Mouse (Mus musculus): ENCODE measurements around the gene Btn2a2.

The Btn2a2 gene

DNA sequence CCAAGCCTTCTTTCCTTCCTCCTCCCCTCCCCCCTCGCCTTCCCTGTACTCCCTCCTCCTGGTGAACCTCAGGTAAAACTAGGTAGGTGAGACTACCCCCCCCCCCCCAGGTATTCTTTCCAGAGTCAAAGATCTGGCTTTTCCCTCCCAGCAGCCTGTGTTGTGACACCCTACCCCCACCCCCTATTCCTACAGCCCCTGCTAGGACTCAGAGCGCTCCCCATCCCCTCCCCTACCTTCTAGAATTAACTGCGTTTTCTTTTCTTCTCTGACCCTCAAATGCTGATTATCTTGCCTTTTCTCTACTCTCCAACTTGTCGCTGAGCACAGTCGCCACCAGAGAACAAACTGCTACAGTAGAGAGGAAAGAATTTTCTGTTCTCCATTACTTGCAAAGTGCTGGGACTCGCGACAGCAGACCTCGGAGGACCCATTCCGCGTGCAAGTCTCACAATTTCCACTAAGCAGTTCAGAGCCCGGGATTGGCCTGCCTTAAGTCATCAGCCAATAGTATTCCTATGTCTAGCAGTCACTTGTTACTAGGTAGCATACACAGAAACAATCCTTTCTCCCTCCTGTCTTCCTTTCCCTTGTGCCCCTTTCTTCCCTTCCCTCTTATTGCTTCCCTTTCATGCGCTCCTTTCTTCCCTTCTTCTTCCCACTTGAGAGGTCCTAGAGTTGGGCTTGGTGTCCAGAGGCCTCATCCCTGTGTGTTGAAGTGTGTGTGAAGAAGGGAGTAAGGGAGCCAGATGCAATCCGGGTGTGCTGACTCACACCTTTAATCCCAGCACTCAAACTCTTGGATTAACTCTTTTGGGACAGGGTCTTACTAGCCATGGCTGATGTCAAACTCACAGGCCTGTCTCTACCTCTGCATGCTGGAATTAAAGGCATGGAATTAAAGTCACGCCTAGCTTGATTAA lies at the start of gene Btn2a2:
Gene Btn2a2, minus strand, starts transcription at position 458 of the 923 bp plus-strand sequence.
- DNase-seq (ENCODE audit: low read depth, low spot score): peak; percentile 91

GRCm38 (mm10) chr13:23538249-23538648 lies 49.6 kb upstream of the Btn2a2 start:
- DNase-seq (ENCODE audit: low read depth, low spot score): peak; percentile 11

GRCm38 (mm10) chr13:23537006-23537710 lies 48.5 kb upstream of the Btn2a2 start:
- peak; percentile 17 for DNase-seq (ENCODE audit: low read depth, low spot score)

- DNase-seq (ENCODE audit: low read depth, low spot score): peak; percentile 73
These were observed 47.6 kb upstream of the Btn2a2 start for GRCm38 (mm10) chr13:23536076-23536822.

DNA sequence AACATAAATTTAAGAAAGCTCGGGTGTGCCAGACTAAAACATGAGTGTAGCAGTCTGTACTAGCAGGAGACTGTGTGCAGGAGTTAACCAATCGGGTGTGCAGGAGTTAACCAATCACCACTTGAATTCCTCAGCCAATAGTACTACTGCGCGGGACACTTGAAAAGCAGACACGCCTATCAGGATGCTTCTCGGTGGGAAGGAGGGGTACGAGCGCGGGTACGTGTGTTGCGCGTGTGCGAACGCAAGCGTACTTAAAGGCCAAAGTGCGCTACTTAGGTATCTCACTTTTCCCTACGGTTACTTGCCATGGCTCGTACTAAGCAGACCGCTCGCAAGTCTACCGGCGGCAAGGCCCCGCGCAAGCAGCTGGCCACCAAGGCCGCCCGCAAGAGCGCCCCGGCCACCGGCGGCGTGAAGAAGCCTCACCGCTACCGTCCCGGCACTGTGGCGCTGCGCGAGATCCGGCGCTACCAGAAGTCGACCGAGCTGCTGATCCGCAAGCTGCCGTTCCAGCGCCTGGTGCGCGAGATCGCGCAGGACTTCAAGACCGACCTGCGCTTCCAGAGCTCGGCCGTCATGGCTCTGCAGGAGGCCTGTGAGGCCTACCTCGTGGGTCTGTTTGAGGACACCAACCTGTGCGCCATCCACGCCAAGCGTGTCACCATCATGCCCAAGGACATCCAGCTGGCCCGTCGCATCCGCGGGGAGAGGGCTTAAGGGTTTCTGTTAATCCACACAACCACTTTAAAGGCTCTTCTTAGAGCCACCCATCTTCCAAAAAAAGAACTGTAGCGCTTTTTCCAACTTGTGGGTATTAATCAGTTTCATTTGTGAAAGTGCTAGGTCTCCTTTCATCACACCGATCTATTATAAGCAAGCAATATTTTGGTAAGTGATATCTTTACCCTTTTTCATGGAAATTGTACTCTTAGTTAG lies 46.7 kb upstream of the Btn2a2 start, which contains the start of gene Hist1h3g:
Gene Hist1h3g, plus strand, starts transcription at position 286 of the 939 bp plus-strand sequence.
- DNase-seq (ENCODE audit: low read depth, low spot score): peak; percentile 100

GRCm38 (mm10) chr13:23534368-23535131 lies 45.9 kb upstream of the Btn2a2 start:
- peak; percentile 83 for DNase-seq (ENCODE audit: low read depth, low spot score)

GRCm38 (mm10) chr13:23533560-23534367 lies 45.1 kb upstream of the Btn2a2 start, which contains the start of gene Hist1h2af:
Gene Hist1h2af (plus strand): TSS chr13:23533906.
- DNase-seq (ENCODE audit: low read depth, low spot score): peak; percentile 95

GRCm38 (mm10) chr13:23532262-23533075 lies 43.8 kb upstream of the Btn2a2 start:
- DNase-seq (ENCODE audit: low read depth, low spot score): peak; percentile 56

GRCm38 (mm10) chr13:23530901-23531875 lies 42.5 kb upstream of the Btn2a2 start, which contains the start of gene Hist1h4h:
Gene Hist1h4h (plus strand): TSS chr13:23531050.
- DNase-seq (ENCODE audit: low read depth, low spot score): peak; percentile 98

- peak; percentile 69 for DNase-seq (ENCODE audit: low read depth, low spot score)
These were observed 41.7 kb upstream of the Btn2a2 start for GRCm38 (mm10) chr13:23530181-23530900.

DNA sequence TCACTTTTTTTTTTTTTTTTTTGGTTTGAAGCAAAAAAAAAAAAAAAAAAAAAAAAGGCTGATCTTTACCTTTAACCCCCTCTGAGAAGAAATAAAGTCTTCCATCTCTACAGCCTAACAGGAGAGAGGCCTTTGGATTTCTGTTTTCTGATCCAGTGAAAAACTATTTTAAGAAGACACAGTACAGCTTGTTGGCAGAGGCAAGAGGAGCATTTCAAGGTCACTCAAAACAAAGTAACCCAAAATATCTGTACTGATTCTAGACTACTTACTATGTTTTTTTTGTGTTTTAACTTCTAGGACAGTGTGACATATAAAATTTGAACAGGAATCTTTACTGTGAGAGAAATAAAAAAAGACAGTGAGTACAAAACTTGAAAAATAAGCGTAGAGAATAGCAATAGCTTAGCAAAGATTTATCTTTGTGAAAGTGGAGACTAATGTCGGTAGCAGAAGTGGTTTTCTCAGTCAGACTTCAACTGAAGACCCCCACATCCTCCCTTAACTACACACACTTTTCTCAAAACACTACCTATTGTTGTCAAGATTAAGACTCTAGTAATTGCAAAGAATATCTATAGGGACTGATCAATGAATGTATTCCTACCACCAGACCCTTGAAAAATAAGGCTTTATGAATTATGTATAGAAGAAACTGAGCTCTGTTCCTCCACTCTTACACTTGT lies 41.0 kb upstream of the Btn2a2 start:
- no peak for DNase-seq (ENCODE audit: low read depth, low spot score)

GRCm38 (mm10) chr13:23529005-23529404 lies 40.3 kb upstream of the Btn2a2 start:
- no peak for DNase-seq (ENCODE audit: low read depth, low spot score)

- DNase-seq (ENCODE audit: low read depth, low spot score): peak; percentile 90
These were observed 37.7 kb upstream of the Btn2a2 start for GRCm38 (mm10) chr13:23526312-23526711.

GRCm38 (mm10) chr13:23525901-23526300 lies 37.2 kb upstream of the Btn2a2 start:
- DNase-seq (ENCODE audit: low read depth, low spot score): peak; percentile 79

- peak; percentile 92 for DNase-seq (ENCODE audit: low read depth, low spot score)
These were observed 36.0 kb upstream of the Btn2a2 start for GRCm38 (mm10) chr13:23524654-23525053.
